Mouse (Mus musculus) forebrain, embryonic 13.5 days (tissue): Measurements from ENCODE around the gene Chst13. TPM values are rescaled to one million over a fixed set of nuclear protein-coding genes. Genes with fewer than 3 reads are reported as not detected.

Source experiments
- ATAC-seq: fragments of 200-750 bp; cut with Nextera tagmentation; 2 replicates; pipeline ENCODE4 v1.8.0; 2017
- H3K27ac ChIP-seq: fragments of 300-500 bp; sonication (generic); 2 replicates; pipeline ENCODE4 v1.5.1; 2015; ENCODE audit warnings: inconsistent platforms, mild to moderate bottlenecking, moderate library complexity
- H3K27me3 ChIP-seq: fragments of 300-500 bp; sonication (generic); 2 replicates; pipeline ENCODE4 v1.6.1; 2015; ENCODE audit warnings: mild to moderate bottlenecking, inconsistent platforms
- H3K36me3 ChIP-seq: fragments of 300-500 bp; sonication (generic); 2 replicates; pipeline ENCODE4 v1.6.1; 2015; ENCODE audit warnings: mild to moderate bottlenecking, inconsistent platforms; ENCODE audit not compliant: poor library complexity, severe bottlenecking
- H3K4me1 ChIP-seq: fragments of 300-500 bp; sonication (generic); 2 replicates; pipeline ENCODE4 v1.6.1; 2015; ENCODE audit warnings: inconsistent platforms
- H3K4me2 ChIP-seq: fragments of 300-500 bp; sonication (generic); 2 replicates; pipeline ENCODE4 v1.6.1; 2015; ENCODE audit warnings: inconsistent platforms, mild to moderate bottlenecking, moderate library complexity
- H3K4me3 ChIP-seq: fragments of 300-500 bp; sonication (generic); 2 replicates; pipeline ENCODE4 v1.5.1; 2015; ENCODE audit warnings: mild to moderate bottlenecking, inconsistent platforms
- H3K9ac ChIP-seq: fragments of 300-500 bp; sonication (generic); 2 replicates; pipeline ENCODE4 v1.6.1; 2015; ENCODE audit warnings: mild to moderate bottlenecking, inconsistent platforms
- H3K9me3 ChIP-seq: fragments of 300-500 bp; sonication (generic); replicated peaks from 2 replicates; pipeline ENCODE4 v1.6.1; 2016; ENCODE audit warnings: inconsistent platforms
- WGBS: fragments of 180-500 bp; shearing (Covaris S2); methylation state at CpG from one replicate; pipeline ENCODE4 v1.1.7; 2015; 5-methylcytosine and 5-hydroxymethylcytosine counted together
- polyA plus RNA-seq: library from polyadenylated mRNA; unstranded; fragments of >200 nt; fragmentation: Nextera tagmentation; extraction: Ambion mirVana; gene quantifications from 2 replicates; pipeline ENCODE4 v1.2.1, GENCODE M21; 2015

Gene Chst13
- polyA plus RNA-seq, 1 experiment from 2014 or later: not detected

DNA sequence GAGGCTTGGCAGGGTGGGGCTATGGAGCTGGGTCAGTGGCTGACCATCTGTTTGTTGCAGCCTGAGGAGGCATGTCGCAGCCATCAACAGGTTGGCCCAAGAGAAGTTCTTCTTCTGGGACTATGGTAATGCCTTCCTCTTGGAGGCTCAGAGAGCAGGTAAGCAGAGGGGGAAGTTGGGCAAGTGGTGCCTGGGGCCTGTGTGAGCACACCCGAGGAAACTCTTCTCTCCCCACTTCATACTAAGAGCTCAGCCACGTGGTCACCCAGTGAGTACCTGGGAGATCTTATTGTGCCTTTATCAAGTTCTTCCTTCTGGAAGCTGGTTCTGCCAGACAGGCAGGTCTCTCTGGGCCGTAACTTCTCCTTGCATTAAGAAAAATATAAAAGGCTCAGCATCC is 22.2 kb upstream of the Chst13 start:
- no peaks in the 10 kb centered on the region for H3K4me1 ChIP-seq
- no peak overlapping the region for H3K9ac ChIP-seq
- WGBS: 88% methylated on average over 4 of the region's 4 CpGs
- no peak overlapping the region for H3K4me3 ChIP-seq
- no peaks in the 10 kb centered on the region for H3K9me3 ChIP-seq
- no peak overlapping the region for H3K27ac ChIP-seq
- no peaks in the 10 kb centered on the region for H3K27me3 ChIP-seq
- no peaks in the 10 kb centered on the region for H3K36me3 ChIP-seq
- ATAC-seq: no peak
- no peak overlapping the region for H3K4me2 ChIP-seq

DNA sequence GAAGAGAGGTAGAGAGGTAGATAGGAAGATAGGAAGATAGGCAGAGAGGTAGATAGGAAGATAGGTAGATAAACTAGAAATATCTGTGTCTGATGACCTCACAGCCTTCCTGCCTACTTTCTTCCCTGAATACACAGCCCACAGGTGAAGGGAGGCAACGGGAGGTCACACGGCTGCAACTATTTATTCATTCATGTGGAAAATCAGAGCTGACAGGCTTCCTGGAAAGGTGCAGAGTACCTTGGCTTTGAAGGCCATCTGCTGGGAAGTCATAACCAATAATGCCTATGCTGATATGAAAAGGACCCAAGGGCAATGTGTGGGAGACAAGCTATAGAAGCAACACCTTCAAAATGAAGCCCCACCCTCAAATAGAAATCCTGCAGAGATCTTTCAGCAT is 17.4 kb upstream of the Chst13 start:
- WGBS: 70% methylated on average over 2 of the region's 2 CpGs
- H3K9ac ChIP-seq: no peak overlapping the region
- H3K4me2 ChIP-seq: no peak overlapping the region
- no peaks in the 10 kb centered on the region for H3K36me3 ChIP-seq
- H3K4me3 ChIP-seq: no peak overlapping the region
- H3K27me3 ChIP-seq: no peaks in the 10 kb centered on the region
- H3K9me3 ChIP-seq: no peaks in the 10 kb centered on the region
- no peaks in the 10 kb centered on the region for H3K4me1 ChIP-seq
- no peak overlapping the region for H3K27ac ChIP-seq
- ATAC-seq: no peak

DNA sequence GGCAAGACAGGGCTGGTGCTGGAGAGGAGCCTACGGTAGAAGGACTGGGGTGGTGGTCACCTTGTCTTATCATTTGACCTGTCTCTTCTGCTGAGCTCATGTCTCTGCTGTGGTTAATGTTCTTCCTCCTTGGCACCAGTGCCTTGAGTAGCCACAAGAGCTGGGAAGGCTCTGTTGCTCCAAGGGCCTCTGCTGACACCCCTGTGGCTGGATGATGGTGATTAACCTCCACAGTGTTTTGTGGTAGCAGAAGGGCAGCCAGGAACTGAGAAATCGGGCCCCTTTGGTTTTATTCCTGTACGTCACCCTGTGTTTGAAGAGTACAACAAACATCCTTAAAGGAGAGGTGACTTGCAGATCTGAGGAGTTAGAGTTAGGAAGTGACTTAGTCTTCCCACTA is 9.3 kb upstream of the Chst13 start:
- H3K36me3 ChIP-seq: no peaks in the 10 kb centered on the region
- H3K27ac ChIP-seq: no peak overlapping the region
- H3K4me3 ChIP-seq: no peak overlapping the region
- WGBS: 86% methylated on average over 3 of the region's 3 CpGs
- no peak for ATAC-seq
- H3K9me3 ChIP-seq: no peaks in the 10 kb centered on the region
- H3K9ac ChIP-seq: no peak overlapping the region
- H3K27me3 ChIP-seq: no peaks in the 10 kb centered on the region
- no peak overlapping the region for H3K4me2 ChIP-seq
- no peaks in the 10 kb centered on the region for H3K4me1 ChIP-seq

DNA sequence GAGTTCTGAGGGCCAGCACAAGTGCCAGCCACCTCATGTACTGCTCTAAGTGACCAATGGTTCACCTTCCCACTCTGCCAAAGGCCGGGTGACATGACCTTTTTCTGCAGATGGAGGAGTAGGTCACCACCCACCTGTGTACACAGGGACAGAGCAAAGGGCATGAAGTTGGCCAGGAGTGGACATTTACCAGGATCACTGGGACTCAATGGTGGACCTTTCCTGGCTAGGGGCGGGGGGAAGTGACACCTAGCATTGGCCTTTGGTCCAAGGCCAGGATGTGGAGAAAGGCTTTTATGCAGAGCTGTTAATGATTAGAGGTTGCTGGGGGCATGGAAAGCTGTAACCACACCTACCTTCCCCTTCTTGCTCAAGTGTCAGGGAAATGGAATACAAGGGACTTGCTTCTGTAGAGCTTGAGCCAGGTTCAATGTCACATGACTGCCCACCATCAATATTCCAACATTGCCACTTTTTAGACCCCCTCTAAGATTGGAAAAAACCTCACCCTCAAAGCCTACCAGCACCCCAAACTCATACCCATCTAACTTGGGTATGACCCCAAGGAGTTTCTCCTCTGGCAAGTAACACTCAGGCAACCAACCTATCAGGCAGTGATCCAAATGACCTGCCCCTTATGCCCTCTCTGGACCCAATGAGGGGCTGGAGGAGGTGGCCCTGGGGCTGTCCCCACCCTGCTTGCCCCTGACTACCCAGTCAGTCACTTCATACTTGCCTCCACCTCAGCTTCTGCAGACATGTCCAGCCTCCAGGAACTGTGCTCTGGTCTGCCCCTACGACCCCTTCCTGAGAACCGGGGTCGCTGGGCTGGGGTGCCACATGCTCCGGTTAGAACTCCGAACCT is 7.8 kb upstream of the Chst13 start, which contains the start of gene Uroc1:
Gene Uroc1, plus strand, starts transcription at position 724 of the 865 bp plus-strand sequence.
- Histone ChIP-seq H3K4me1 (no peaks in the 10 kb centered on the region), H3K27me3 (no peaks in the 10 kb centered on the region), H3K27ac (no peak within 1 kb of the TSS), H3K9ac (no peak within 1 kb of the TSS), H3K4me3 (no peak within 1 kb of the TSS), H3K9me3 (no peaks in the 10 kb centered on the region), H3K36me3 (no peaks in the 10 kb centered on the region), H3K4me2 (no peak within 1 kb of the TSS)
- no peak for ATAC-seq
- 88% methylated on average over 7 of the region's 7 CpGs for WGBS

DNA sequence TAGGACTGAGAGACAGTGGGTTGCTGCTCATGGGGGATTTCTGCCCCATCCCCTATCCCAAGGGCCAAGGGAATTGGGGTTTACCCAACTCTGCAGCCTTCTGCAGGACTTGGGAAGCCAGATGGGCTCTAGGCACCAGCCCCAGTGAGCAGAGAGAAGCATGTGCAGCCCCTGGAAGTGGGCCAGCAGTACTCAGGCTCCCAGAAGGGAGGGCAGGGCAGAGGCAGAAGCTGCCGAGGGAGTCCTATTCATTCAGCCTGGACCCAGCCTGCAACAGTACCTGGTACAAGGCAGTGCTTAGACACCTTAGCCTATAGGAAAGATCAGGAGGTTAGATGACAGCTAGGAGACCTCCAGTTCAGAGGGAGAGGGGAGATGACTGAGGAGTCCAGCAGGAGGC is 5.0 kb upstream of the Chst13 start:
- peaks cover 4% of the 10 kb centered on the region; the same call in 1 of the 2 replicates for H3K4me1 ChIP-seq
- 0 out of 2 replicates have a peak, but pooled peaks cover 5% of the 10 kb centered on the region for H3K27me3 ChIP-seq
- no peak overlapping the region for H3K4me3 ChIP-seq
- no peak overlapping the region for H3K4me2 ChIP-seq
- no peaks in the 10 kb centered on the region for H3K36me3 ChIP-seq
- WGBS: 29% methylated on average over 1 of the region's 1 CpGs
- H3K27ac ChIP-seq: peak overlapping the region; percentile 35; the same call in 1 of the 2 replicates
- ATAC-seq: peak; percentile 86
- H3K9ac ChIP-seq: no peak overlapping the region
- H3K9me3 ChIP-seq: no peaks in the 10 kb centered on the region

DNA sequence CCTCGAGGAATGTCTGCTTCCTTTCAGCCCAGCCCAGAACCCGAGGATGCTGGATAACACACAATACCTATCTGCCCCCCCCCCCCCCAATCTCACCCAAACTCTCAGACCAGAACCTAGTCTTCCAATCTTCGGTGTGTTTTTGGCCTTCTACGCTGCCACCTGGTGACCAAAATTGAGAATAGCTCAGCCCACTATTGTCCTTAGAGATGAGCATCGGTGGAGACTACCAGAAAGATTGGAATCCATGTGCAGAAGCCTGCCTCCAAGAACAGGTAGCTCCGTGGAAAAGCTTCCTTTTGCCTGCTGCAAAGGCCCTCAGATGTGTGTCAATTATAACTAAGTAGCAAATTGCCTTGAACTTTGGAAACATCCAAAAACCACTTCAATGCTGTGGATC is 2.7 kb upstream of the Chst13 start:
- WGBS: 23% methylated on average over 6 of the region's 6 CpGs
- Histone ChIP-seq H3K9ac (no peak overlapping the region), H3K4me1 (peaks cover 7% of the 10 kb centered on the region; the same call in 1 of the 2 replicates), H3K4me3 (no peak overlapping the region), H3K4me2 (no peak overlapping the region), H3K27ac (no peak overlapping the region), H3K36me3 (no peaks in the 10 kb centered on the region), H3K27me3 (0 out of 2 replicates have a peak, but pooled peaks cover 5% of the 10 kb centered on the region), H3K9me3 (no peaks in the 10 kb centered on the region)
- ATAC-seq: no peak

GRCm38 (mm10) chr6:90324463-90324862 is 522 bp downstream of the Chst13 start:
- Histone ChIP-seq H3K4me2 (no peak overlapping the region), H3K4me1 (peaks cover 7% of the 10 kb centered on the region; the same call in 1 of the 2 replicates), H3K36me3 (no peaks in the 10 kb centered on the region), H3K27ac (no peak overlapping the region), H3K9ac (no peak overlapping the region), H3K4me3 (no peak overlapping the region), H3K27me3 (0 out of 2 replicates have a peak, but pooled peaks cover 5% of the 10 kb centered on the region), H3K9me3 (no peaks in the 10 kb centered on the region)
- 71% methylated on average over 3 of the region's 3 CpGs for WGBS
- no peak for ATAC-seq

DNA sequence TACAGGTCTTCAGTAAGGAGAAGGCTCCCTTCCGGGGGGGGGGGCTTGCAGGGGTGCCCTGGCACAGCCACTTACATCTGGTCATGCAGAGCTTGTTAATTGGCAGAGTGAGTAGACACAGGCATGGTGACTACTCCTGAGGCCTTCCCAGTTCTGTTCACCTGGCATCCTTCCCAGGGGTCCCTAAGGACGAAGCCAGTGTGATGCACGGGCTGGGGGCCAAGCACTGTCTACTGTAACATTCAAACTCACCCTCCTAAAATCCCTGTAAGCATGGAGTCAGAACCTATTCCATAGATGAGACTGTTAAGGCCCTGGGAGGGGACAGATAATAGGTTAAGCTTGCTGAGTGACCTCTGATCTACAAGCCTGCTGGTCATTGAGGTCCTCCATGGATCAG is 959 bp downstream of the Chst13 start:
- H3K4me3 ChIP-seq: no peak overlapping the region
- peaks cover 7% of the 10 kb centered on the region; the same call in 1 of the 2 replicates for H3K4me1 ChIP-seq
- 75% methylated on average over 3 of the region's 3 CpGs for whole genome bisulfite sequencing
- no peaks in the 10 kb centered on the region for H3K36me3 ChIP-seq
- H3K27me3 ChIP-seq: 0 out of 2 replicates have a peak, but pooled peaks cover 5% of the 10 kb centered on the region
- H3K27ac ChIP-seq: no peak overlapping the region
- no peak for ATAC-seq
- H3K4me2 ChIP-seq: no peak overlapping the region
- H3K9ac ChIP-seq: no peak overlapping the region
- no peaks in the 10 kb centered on the region for H3K9me3 ChIP-seq

GRCm38 (mm10) chr6:90321811-90322210 is 3.2 kb downstream of the Chst13 start:
- H3K4me3 ChIP-seq: no peak overlapping the region
- no peaks in the 10 kb centered on the region for H3K36me3 ChIP-seq
- ATAC-seq: no peak
- no peaks in the 10 kb centered on the region for H3K9me3 ChIP-seq
- no peak overlapping the region for H3K9ac ChIP-seq
- no peak overlapping the region for H3K27ac ChIP-seq
- H3K4me1 ChIP-seq: peaks cover 7% of the 10 kb centered on the region; the same call in 1 of the 2 replicates
- H3K27me3 ChIP-seq: 0 out of 2 replicates have a peak, but pooled peaks cover 5% of the 10 kb centered on the region
- WGBS: 63% methylated on average over 4 of the region's 4 CpGs
- H3K4me2 ChIP-seq: no peak overlapping the region

GRCm38 (mm10) chr6:90320429-90320828 is 4.6 kb downstream of the Chst13 start:
- Histone ChIP-seq H3K27me3 (0 out of 2 replicates have a peak, but pooled peaks cover 2% of the 10 kb centered on the region), H3K4me3 (no peak overlapping the region), H3K36me3 (no peaks in the 10 kb centered on the region), H3K9ac (no peak overlapping the region), H3K9me3 (no peaks in the 10 kb centered on the region), H3K4me1 (peaks cover 7% of the 10 kb centered on the region; the same call in 1 of the 2 replicates), H3K27ac (no peak overlapping the region), H3K4me2 (no peak overlapping the region)
- ATAC-seq: no peak
- 82% methylated on average over 5 of the region's 5 CpGs for WGBS

DNA sequence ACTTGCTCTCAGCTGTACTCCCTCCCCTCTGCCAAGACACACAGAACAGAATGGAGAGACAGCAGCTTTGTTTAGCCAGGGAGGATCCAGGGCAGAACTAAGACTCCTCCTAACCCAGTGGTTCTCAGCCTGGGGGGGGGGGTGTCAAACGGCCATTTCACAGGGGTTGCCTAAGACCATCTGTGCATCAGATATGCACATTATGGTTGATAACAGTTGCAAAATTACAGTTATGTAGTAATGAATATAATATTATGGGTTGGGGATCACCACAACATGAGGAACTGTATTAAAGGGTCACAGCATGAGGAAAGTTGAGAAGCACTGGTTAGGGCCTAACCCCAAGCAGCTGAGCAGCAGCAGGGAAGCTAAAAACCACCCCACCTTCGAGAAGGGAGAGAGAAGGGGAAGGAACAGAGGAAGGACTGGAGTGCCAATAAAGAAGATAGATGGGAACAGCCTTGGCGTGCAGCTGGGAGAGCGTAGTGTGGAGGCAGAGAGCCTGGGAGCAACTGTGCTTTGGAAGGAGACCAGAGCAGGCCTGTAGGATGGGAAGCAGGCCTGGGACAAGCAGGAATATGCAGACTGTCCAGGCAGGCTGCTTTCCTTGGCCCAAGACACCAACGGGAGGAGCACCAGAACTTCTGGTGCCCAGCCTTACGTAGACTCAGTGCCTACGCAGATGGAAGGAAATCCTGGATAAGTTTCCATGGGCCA is 5.4 kb downstream of the Chst13 start:
- no peak for ATAC-seq
- H3K9me3 ChIP-seq: no peaks in the 10 kb centered on the region
- H3K27ac ChIP-seq: no peak overlapping the region
- WGBS: 78% methylated on average over 7 of the region's 7 CpGs
- no peaks in the 10 kb centered on the region for H3K27me3 ChIP-seq
- H3K9ac ChIP-seq: no peak overlapping the region
- no peak overlapping the region for H3K4me2 ChIP-seq
- no peak overlapping the region for H3K4me3 ChIP-seq
- H3K36me3 ChIP-seq: no peaks in the 10 kb centered on the region
- 0 out of 2 replicates have a peak, but pooled peaks cover under 1% of the 10 kb centered on the region for H3K4me1 ChIP-seq

GRCm38 (mm10) chr6:90319019-90319418 is 6.0 kb downstream of the Chst13 start:
- no peak overlapping the region for H3K9ac ChIP-seq
- WGBS: 89% methylated on average over 2 of the region's 2 CpGs
- no peak overlapping the region for H3K4me2 ChIP-seq
- no peak for ATAC-seq
- no peak overlapping the region for H3K27ac ChIP-seq
- no peaks in the 10 kb centered on the region for H3K27me3 ChIP-seq
- H3K4me3 ChIP-seq: no peak overlapping the region
- no peaks in the 10 kb centered on the region for H3K9me3 ChIP-seq
- H3K4me1 ChIP-seq: no peaks in the 10 kb centered on the region
- no peaks in the 10 kb centered on the region for H3K36me3 ChIP-seq
